Mouse (Mus musculus) erythroblast, embryonic 14.5 days (primary cell): Measurements from ENCODE around the gene Pard3b. TPM values are rescaled to one million over a fixed set of nuclear protein-coding genes. Genes with fewer than 3 reads are reported as not detected.

Source experiments
- H3K27me3 ChIP-seq: 2 replicates; pipeline ENCODE4 v1.6.1; 2012; ENCODE audit warnings: inconsistent platforms; ENCODE audit not compliant: control insufficient read depth
- H3K36me3 ChIP-seq: 2 replicates; pipeline ENCODE4 v1.6.1; 2012; ENCODE audit warnings: mild to moderate bottlenecking, inconsistent platforms; ENCODE audit not compliant: control insufficient read depth
- H3K4me1 ChIP-seq: 2 replicates; pipeline ENCODE4 v1.6.1; 2012; ENCODE audit warnings: inconsistent platforms; ENCODE audit not compliant: control insufficient read depth
- H3K4me3 ChIP-seq: replicated peaks from 2 replicates; pipeline ENCODE3; 2012; ENCODE audit warnings: moderate library complexity, mild to moderate bottlenecking, inconsistent platforms
- H3K9me3 ChIP-seq: 2 replicates; pipeline ENCODE4 v1.6.1; 2012; ENCODE audit warnings: low read length, inconsistent platforms, mixed read lengths; ENCODE audit not compliant: control insufficient read depth
- GATA1 ChIP-seq: IDR thresholded peaks from 2 replicates; pipeline ENCODE4 v1.6.1; 2012; ENCODE audit warnings: low read length, inconsistent platforms, mixed read lengths
- TAL1 ChIP-seq: IDR thresholded peaks from 3 replicates; pipeline ENCODE4 v1.6.1; 2012; ENCODE audit warnings: low read length, inconsistent platforms, mixed read lengths
- polyA plus RNA-seq: library from polyadenylated mRNA; stranded (reverse); fragments of >175 nt; gene quantifications from 2 replicates; pipeline ENCODE4 v1.2.3, GENCODE M21; 2012

Pard3b gene
- polyA plus RNA-seq, 1 experiment = not detected

DNA sequence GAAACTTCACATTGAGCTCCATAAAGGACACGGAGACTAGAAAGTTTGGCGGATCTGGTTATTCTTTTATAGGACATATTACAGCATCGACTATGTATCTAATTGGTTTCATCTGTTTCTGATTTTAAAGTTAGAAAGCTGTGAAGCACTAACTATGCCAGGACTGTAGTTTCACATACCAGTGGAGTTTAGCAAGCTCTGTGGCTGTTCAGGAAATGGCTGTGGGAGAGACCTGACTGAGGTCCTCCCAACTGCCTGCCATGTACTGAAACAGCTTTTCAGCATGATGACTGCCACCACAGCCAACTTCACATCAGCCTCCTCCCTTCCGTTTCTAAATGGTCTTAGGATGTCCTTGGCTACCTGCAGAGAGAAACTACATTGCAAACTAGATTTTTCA lies 296.1 kb downstream of the Pard3b start:
- TF ChIP-seq GATA1 (no peak), TAL1 (no peak)
- Histone ChIP-seq H3K4me3 (no peak overlapping the region), H3K36me3 (no peaks in the 10 kb centered on the region), H3K27me3 (no peaks in the 10 kb centered on the region), H3K9me3 (no peaks in the 10 kb centered on the region), H3K4me1 (no peaks in the 10 kb centered on the region)

- no peaks in the 10 kb centered on the region for H3K27me3 ChIP-seq
- no peak for TF ChIP-seq GATA1
- no peak for TF ChIP-seq TAL1
- no peaks in the 10 kb centered on the region for H3K36me3 ChIP-seq
- H3K4me1 ChIP-seq = no peaks in the 10 kb centered on the region
- H3K9me3 ChIP-seq = no peaks in the 10 kb centered on the region
- H3K4me3 ChIP-seq = no peak overlapping the region
Observed at GRCm38 (mm10) chr1:61939882-61940281, 301.3 kb downstream of the Pard3b start.

- Histone ChIP-seq H3K9me3 (no peaks in the 10 kb centered on the region), H3K4me3 (no peak overlapping the region), H3K4me1 (no peaks in the 10 kb centered on the region), H3K27me3 (no peaks in the 10 kb centered on the region), H3K36me3 (no peaks in the 10 kb centered on the region)
- TF ChIP-seq TAL1 = no peak
Observed at GRCm38 (mm10) chr1:61961533-61961932, 322.9 kb downstream of the Pard3b start.

DNA sequence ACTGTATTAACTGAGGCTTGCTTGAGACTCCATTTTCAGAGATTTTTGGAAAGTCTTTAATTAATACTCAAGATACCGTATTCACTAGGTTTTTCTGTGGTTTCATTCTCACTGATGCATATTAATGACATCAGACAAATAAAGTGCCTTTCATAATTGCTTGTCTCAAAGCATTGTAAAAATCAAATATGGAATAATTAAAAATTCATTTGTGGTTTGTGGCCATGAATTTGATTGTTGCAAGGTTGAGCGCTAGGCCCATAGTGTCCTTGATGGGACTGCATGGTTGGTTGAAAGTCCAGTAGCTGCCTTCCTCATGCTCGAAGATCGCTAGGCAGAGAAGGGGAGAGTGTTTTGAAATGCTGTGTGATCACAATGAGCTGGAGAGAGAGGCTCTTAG lies 323.9 kb downstream of the Pard3b start:
- H3K4me1 ChIP-seq = no peaks in the 10 kb centered on the region
- no peaks in the 10 kb centered on the region for H3K9me3 ChIP-seq
- H3K36me3 ChIP-seq = no peaks in the 10 kb centered on the region
- TF ChIP-seq TAL1 (no peak), GATA1 (no peak)
- H3K4me3 ChIP-seq = no peak overlapping the region
- H3K27me3 ChIP-seq = no peaks in the 10 kb centered on the region

DNA sequence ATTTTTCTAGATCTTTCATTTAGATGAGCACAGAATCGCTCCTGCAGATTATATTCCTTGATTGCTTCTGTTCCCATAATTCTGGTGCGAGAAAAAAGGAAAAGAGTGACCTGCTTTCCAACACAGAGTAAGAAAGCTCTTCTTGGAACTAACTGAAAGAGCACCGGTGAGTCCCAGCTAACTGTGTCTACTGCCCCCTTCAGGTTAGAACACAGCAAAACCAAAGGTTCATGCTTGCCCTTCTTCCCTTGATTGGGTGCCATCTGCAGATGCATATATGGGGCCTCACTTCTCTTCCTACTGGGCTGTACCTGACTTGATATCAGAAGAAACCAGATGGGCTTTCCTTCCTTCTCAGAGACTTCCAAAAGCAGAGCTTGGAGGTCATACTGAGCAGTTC lies 328.5 kb downstream of the Pard3b start:
- TF ChIP-seq GATA1 (no peak), TAL1 (no peak)
- Histone ChIP-seq H3K4me3 (no peak overlapping the region), H3K4me1 (no peaks in the 10 kb centered on the region), H3K36me3 (no peaks in the 10 kb centered on the region), H3K9me3 (no peaks in the 10 kb centered on the region), H3K27me3 (no peaks in the 10 kb centered on the region)

- no peaks in the 10 kb centered on the region for H3K4me1 ChIP-seq
- TF ChIP-seq TAL1 (no peak), GATA1 (no peak)
- no peaks in the 10 kb centered on the region for H3K9me3 ChIP-seq
- no peaks in the 10 kb centered on the region for H3K36me3 ChIP-seq
- H3K27me3 ChIP-seq = no peaks in the 10 kb centered on the region
- H3K4me3 ChIP-seq = no peak overlapping the region
Observed at GRCm38 (mm10) chr1:61967807-61968206, 329.2 kb downstream of the Pard3b start.

DNA sequence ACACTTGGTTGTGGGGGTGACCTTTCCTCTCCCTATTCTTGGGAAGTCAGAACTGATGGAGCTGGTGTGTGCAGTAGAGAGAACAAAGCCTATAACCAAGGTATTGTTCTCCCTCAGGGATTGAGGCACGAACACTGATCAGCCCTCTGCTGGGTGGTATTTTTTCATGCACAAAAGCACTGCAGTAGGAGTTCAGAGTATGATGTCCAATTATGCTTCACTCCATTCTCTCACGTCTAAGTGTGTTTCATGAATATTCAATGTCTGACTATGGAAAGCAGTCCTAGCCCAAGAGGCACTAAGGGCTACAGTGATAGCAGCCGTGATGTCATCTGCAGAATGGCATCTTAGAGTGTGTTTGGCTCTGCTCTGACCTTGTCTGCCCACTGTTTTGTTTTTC lies 359.1 kb downstream of the Pard3b start:
- TF ChIP-seq TAL1 = no peak
- no peak for TF ChIP-seq GATA1
- no peaks in the 10 kb centered on the region for H3K36me3 ChIP-seq
- no peak overlapping the region for H3K4me3 ChIP-seq
- H3K27me3 ChIP-seq = no peaks in the 10 kb centered on the region
- no peaks in the 10 kb centered on the region for H3K9me3 ChIP-seq
- no peaks in the 10 kb centered on the region for H3K4me1 ChIP-seq

- TF ChIP-seq GATA1 (no peak), TAL1 (no peak)
- no peaks in the 10 kb centered on the region for H3K27me3 ChIP-seq
- H3K4me3 ChIP-seq = no peak overlapping the region
- no peaks in the 10 kb centered on the region for H3K9me3 ChIP-seq
- H3K36me3 ChIP-seq = no peaks in the 10 kb centered on the region
- H3K4me1 ChIP-seq = no peaks in the 10 kb centered on the region
Observed at GRCm38 (mm10) chr1:62008811-62009210, 370.2 kb downstream of the Pard3b start.

GRCm38 (mm10) chr1:62011712-62012111 lies 373.1 kb downstream of the Pard3b start:
- Histone ChIP-seq H3K36me3 (no peaks in the 10 kb centered on the region), H3K27me3 (no peaks in the 10 kb centered on the region), H3K4me1 (no peaks in the 10 kb centered on the region), H3K9me3 (no peaks in the 10 kb centered on the region), H3K4me3 (no peak overlapping the region)
- TF ChIP-seq TAL1 = no peak
- no peak for TF ChIP-seq GATA1

GRCm38 (mm10) chr1:62016536-62017300 lies 378.1 kb downstream of the Pard3b start:
- no peak for TF ChIP-seq GATA1
- no peak for TF ChIP-seq TAL1
- no peaks in the 10 kb centered on the region for H3K4me1 ChIP-seq
- H3K36me3 ChIP-seq = no peaks in the 10 kb centered on the region
- no peaks in the 10 kb centered on the region for H3K9me3 ChIP-seq
- no peaks in the 10 kb centered on the region for H3K27me3 ChIP-seq
- no peak overlapping the region for H3K4me3 ChIP-seq
